Mouse (Mus musculus): ENCODE results near the gene Col13a1. TPM values are rescaled to one million over a fixed set of nuclear protein-coding genes. Genes with fewer than 3 reads are reported as not detected.

Gene Col13a1
- total and polyA plus RNA-seq, 3 experiments, result not detected

- Histone ChIP-seq H3K79me2 (replicated peaks; ENCODE audit: control insufficient read depth, extremely low read depth, insufficient read depth, poor library complexity, severe bottlenecking) (no peaks in the 10 kb centered on the region), H3K36me3 (replicated peaks in 1 of 2; ENCODE audit: control insufficient read depth in 1 of 2, insufficient read depth in 1 of 2, low read length in 1 of 2) (no peaks in the 10 kb centered on the region)
- dilution Hi-C loops (cut with MboI; ENCODE audit: extremely low pct_ligation_motif_present, extremely low pct_unique_long_range_greater_than_20kb, low sequenced_read_pairs), result no loop called here
These were observed 11.7 kb downstream of the Col13a1 start for GRCm38 (mm10) chr10:61967207-61967606.

GRCm38 (mm10) chr10:61965386-61965841 is 13.5 kb downstream of the Col13a1 start:
- no peak for TF ChIP-seq RCOR1 (conservative IDR thresholded peaks at IDR 0.05; ENCODE audit: low read depth, low read length)
- no peak for TF ChIP-seq HCFC1 (IDR thresholded peaks at IDR 0.05; ENCODE audit: low read depth, low read length)
- TF ChIP-seq POLR2AphosphoS2 (IDR thresholded peaks at IDR 0.05; ENCODE audit: low read depth, low read length), result no peak
- TF ChIP-seq PAX5 (IDR thresholded peaks at IDR 0.05; ENCODE audit: low read length), result no peak
- TF ChIP-seq RAD21 (IDR thresholded peaks at IDR 0.05; ENCODE audit: low read depth, low read length), result no peak
- TF ChIP-seq POLR2A (IDR thresholded peaks at IDR 0.05; ENCODE audit: low read depth, low read length), result no peak
- TF ChIP-seq ZMIZ1 (IDR thresholded peaks at IDR 0.05; ENCODE audit: low read depth, low read length), result no peak
- TF ChIP-seq CHD2 (IDR thresholded peaks at IDR 0.05; ENCODE audit: low read length), result no peak
- TF ChIP-seq E2F4 (IDR thresholded peaks at IDR 0.05; ENCODE audit: insufficient replicate concordance, low read depth, low read length), result no peak
- TF ChIP-seq MEF2A (IDR thresholded peaks at IDR 0.05; ENCODE audit: borderline replicate concordance, low read depth, low read length), result no peak
- TF ChIP-seq EP300 (IDR thresholded peaks at IDR 0.05; ENCODE audit: low read length), result no peak
- no peak for TF ChIP-seq SIN3A (IDR thresholded peaks at IDR 0.05; ENCODE audit: low read length)
- no peak for TF ChIP-seq CHD1 (IDR thresholded peaks at IDR 0.05; ENCODE audit: low read depth, low read length)
- no peak for TF ChIP-seq MYC (IDR thresholded peaks at IDR 0.05; ENCODE audit: low read depth, low read length)
- no peak for TF ChIP-seq MAFK (IDR thresholded peaks at IDR 0.05; ENCODE audit: insufficient replicate concordance, low read length)
- no peak for TF ChIP-seq JUN (IDR thresholded peaks at IDR 0.05; ENCODE audit: insufficient read depth, low read depth, low read length)
- no peak for TF ChIP-seq SMC3 (IDR thresholded peaks at IDR 0.05; ENCODE audit: low read depth, low read length)
- TF ChIP-seq NRF1 (IDR thresholded peaks at IDR 0.05; ENCODE audit: low read depth, low read length), result no peak
- TF ChIP-seq JUND (conservative IDR thresholded peaks at IDR 0.05; ENCODE audit: low read depth, low read length), result no peak
- TF ChIP-seq ETS1 (conservative IDR thresholded peaks at IDR 0.05; ENCODE audit: low read depth, low read length), result no peak
- no peak overlapping the region for H3K4me3 ChIP-seq (replicated peaks in 1 of 3; ENCODE audit: low read depth in 2 of 3, low read length in 2 of 3, poor library complexity in 1 of 3)
- H3K4me1 ChIP-seq (ENCODE audit: control insufficient read depth in 1 of 2, insufficient read depth in 2 of 2), result no peaks in the 10 kb centered on the region
- in situ Hi-C loops (cut with MboI; ENCODE audit: low pct_ligation_motif_present, low pct_unique_long_range_greater_than_20kb, low sequenced_read_pairs) (no loop called here), dilution Hi-C loops (cut with MboI; ENCODE audit: extremely low pct_ligation_motif_present, extremely low pct_unique_long_range_greater_than_20kb, low sequenced_read_pairs) (no loop called here)
- no peak overlapping the region for H3K27ac ChIP-seq (ENCODE audit: insufficient read depth, low read depth)
- peaks cover 84% of the 10 kb centered on the region for H3K27me3 ChIP-seq (replicated peaks)
- no peak for DNase-seq (ENCODE audit: extremely low read depth)
- no peaks in the 10 kb centered on the region for H3K9me3 ChIP-seq (replicated peaks; ENCODE audit: low read length)
- H3K4me2 ChIP-seq (ENCODE audit: insufficient read depth, low read depth, poor library complexity, severe bottlenecking), result no peak overlapping the region
- H3K79me2 ChIP-seq (replicated peaks; ENCODE audit: control insufficient read depth, extremely low read depth, insufficient read depth, poor library complexity, severe bottlenecking), result no peaks in the 10 kb centered on the region
- no peak overlapping the region for H3K9ac ChIP-seq (ENCODE audit: insufficient read depth, low read depth)
- H3K36me3 ChIP-seq (replicated peaks in 1 of 2; ENCODE audit: control insufficient read depth in 1 of 2, insufficient read depth in 1 of 2, low read length in 1 of 2), result no peaks in the 10 kb centered on the region

More at GRCm38 (mm10) chr10:61967207-61967606, 11.7 kb downstream of the Col13a1 start:
- H3K9me3 ChIP-seq (replicated peaks; ENCODE audit: low read length), result no peaks in the 10 kb centered on the region
- H3K27ac ChIP-seq (ENCODE audit: insufficient read depth, low read depth), result no peak overlapping the region
- H3K4me2 ChIP-seq (ENCODE audit: insufficient read depth, low read depth, poor library complexity, severe bottlenecking), result no peak overlapping the region
- H3K9ac ChIP-seq (ENCODE audit: insufficient read depth, low read depth), result no peak overlapping the region
- no peaks in the 10 kb centered on the region for H3K4me1 ChIP-seq (ENCODE audit: control insufficient read depth in 1 of 2, insufficient read depth in 2 of 2)
- TF ChIP-seq ETS1 (conservative IDR thresholded peaks at IDR 0.05; ENCODE audit: low read depth, low read length), result no peak
- H3K27me3 ChIP-seq (replicated peaks), result peaks cover 85% of the 10 kb centered on the region
- in situ Hi-C loops (cut with MboI; ENCODE audit: low pct_ligation_motif_present, low pct_unique_long_range_greater_than_20kb, low sequenced_read_pairs), result no loop called here
- no peak overlapping the region for H3K4me3 ChIP-seq (replicated peaks in 1 of 3; ENCODE audit: low read depth in 2 of 3, low read length in 2 of 3, poor library complexity in 1 of 3)
- DNase-seq (ENCODE audit: extremely low read depth), result no peak
